Mouse (Mus musculus): ENCODE data around the gene Nr4a1. TPM values are rescaled to one million over a fixed set of nuclear protein-coding genes. Genes with fewer than 3 reads are reported as not detected.

Nr4a1 gene
- polyA plus RNA-seq, 1 experiment from 2014 or later = 4.7 TPM

GRCm38 (mm10) chr15:101235342-101235698 lies 18.7 kb upstream of the Nr4a1 start:
- WGBS = 40% methylated on average over 5 of the region's 5 CpGs

DNA sequence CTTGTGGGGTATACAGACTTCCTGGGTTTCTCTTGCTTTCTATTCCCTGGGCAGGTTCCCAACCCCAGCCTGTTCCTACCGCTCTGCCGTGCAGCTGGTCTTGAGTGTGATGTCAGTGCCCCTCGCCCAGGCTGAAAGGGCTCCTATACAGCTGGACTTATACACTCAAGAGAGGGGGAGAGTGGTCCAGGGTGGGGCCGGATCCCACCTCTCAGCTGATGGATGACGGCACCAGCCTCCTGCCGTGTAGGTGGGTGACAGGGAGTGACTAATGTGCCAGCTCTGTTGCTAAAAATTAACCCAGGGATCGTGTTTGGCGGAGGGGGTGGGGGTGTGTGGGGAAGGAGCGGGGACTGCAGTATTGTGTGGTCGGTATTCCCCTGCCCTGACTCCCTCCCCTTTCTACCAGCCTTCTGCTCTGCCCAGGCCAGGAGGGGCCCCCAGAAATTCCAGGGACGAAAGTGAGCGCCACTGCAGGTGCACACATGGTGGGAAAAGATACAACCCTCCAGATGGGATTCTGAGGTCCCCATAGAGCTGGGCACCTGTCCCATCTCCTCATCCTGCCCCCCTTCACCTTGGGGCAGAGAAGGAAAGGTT lies 18.2 kb upstream of the Nr4a1 start:
- Histone ChIP-seq H3K4me1 (peaks cover 65% of the 10 kb centered on the region), H3K27me3 (replicated peaks; ENCODE audit: low read depth, poor library complexity, severe bottlenecking) (peaks cover 42% of the 10 kb centered on the region), H3K27ac (replicated peaks) (peak overlapping the region; percentile 20; the same call in 1 of the 2 replicates), H3K4me3 (0 out of 2 replicates have a peak overlapping the region, but pooled peaks have one; percentile 1), H3K36me3 (replicated peaks) (peaks cover 22% of the 10 kb centered on the region), H3K9me3 (peaks cover 4% of the 10 kb centered on the region; the same call in 1 of the 2 replicates)
- no peak for DNase-seq (ENCODE audit: low spot score)
- WGBS = 48% methylated on average over 12 of the region's 12 CpGs

More at GRCm38 (mm10) chr15:101235342-101235698, 18.7 kb upstream of the Nr4a1 start:
- Histone ChIP-seq H3K27me3 (replicated peaks; ENCODE audit: low read depth, poor library complexity, severe bottlenecking) (peaks cover 47% of the 10 kb centered on the region), H3K4me3 (0 out of 2 replicates have a peak overlapping the region, but pooled peaks have one; percentile 1), H3K9me3 (peaks cover 6% of the 10 kb centered on the region; the same call in 1 of the 2 replicates), H3K27ac (replicated peaks) (0 out of 2 replicates have a peak overlapping the region, but pooled peaks have one; percentile 20), H3K4me1 (peaks cover 62% of the 10 kb centered on the region), H3K36me3 (replicated peaks) (peaks cover 27% of the 10 kb centered on the region)
- no peak for DNase-seq (ENCODE audit: low spot score)

DNA sequence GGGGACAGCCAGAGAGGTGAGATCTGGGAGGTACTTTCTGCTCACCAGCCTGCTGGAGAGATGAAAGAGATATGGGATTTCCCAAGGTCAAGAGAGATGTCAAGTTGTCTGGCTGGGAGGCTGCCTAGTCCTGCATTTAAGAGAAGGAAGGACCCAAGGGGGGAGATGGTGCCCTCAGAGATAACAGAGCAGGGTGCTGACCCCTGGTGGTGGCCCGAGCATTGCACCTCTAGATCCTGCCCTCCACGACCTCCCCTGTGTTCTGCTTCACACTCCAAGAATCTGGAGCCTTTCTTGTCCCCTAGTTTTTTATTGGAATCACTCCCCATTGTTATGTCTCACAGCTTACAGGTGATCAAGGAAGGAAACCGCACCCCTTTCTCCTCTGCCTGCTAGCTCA lies 17.2 kb upstream of the Nr4a1 start:
- no peak overlapping the region for H3K4me3 ChIP-seq
- WGBS = 9% methylated on average over 3 of the region's 3 CpGs
- H3K36me3 ChIP-seq (replicated peaks) = peaks cover 11% of the 10 kb centered on the region
- peaks cover 69% of the 10 kb centered on the region for H3K4me1 ChIP-seq
- H3K27me3 ChIP-seq (replicated peaks; ENCODE audit: low read depth, poor library complexity, severe bottlenecking) = peaks cover 40% of the 10 kb centered on the region
- no peak overlapping the region for H3K27ac ChIP-seq (replicated peaks)
- H3K9me3 ChIP-seq = no peaks in the 10 kb centered on the region
- peak; percentile 72 for DNase-seq (ENCODE audit: low spot score)

GRCm38 (mm10) chr15:101238885-101239511 lies 15.1 kb upstream of the Nr4a1 start:
- peak; percentile 81 for DNase-seq (ENCODE audit: low spot score)
- Histone ChIP-seq H3K36me3 (replicated peaks) (no peaks in the 10 kb centered on the region), H3K27me3 (replicated peaks; ENCODE audit: low read depth, poor library complexity, severe bottlenecking) (peaks cover 31% of the 10 kb centered on the region), H3K27ac (replicated peaks) (peak overlapping the region; percentile 72), H3K4me1 (peaks cover 57% of the 10 kb centered on the region), H3K9me3 (no peaks in the 10 kb centered on the region), H3K4me3 (peak overlapping the region; percentile 50)
- WGBS = 5% methylated on average over 28 of the region's 28 CpGs

GRCm38 (mm10) chr15:101239821-101240220 lies 14.2 kb upstream of the Nr4a1 start:
- WGBS = 62% methylated on average over 8 of the region's 8 CpGs
- Histone ChIP-seq H3K4me3 (no peak overlapping the region), H3K4me1 (peaks cover 54% of the 10 kb centered on the region), H3K36me3 (replicated peaks) (no peaks in the 10 kb centered on the region), H3K27ac (replicated peaks) (no peak overlapping the region), H3K9me3 (no peaks in the 10 kb centered on the region), H3K27me3 (replicated peaks; ENCODE audit: low read depth, poor library complexity, severe bottlenecking) (peaks cover 31% of the 10 kb centered on the region)
- DNase-seq (ENCODE audit: low spot score) = no peak

DNA sequence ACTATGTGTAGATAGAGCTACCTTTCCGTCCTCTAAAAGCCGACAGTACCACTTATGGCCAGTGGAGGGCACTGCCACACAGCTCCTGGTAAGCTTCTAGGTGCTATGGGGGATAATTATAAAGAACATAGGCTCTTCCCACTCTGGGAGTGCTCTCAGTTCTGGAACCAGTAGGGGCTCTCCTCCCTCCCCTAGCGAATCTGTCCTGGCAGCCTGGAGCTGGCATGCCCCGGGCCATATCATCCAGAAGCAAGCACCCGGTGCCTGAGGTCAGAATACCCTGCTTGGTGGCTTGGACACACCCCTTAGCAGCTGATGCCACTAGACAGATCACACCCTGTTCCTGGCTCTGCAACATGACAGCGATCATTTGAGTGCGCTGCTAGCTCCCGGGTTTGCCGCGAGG lies 13.3 kb upstream of the Nr4a1 start:
- H3K9me3 ChIP-seq = no peaks in the 10 kb centered on the region
- H3K36me3 ChIP-seq (replicated peaks) = no peaks in the 10 kb centered on the region
- peaks cover 25% of the 10 kb centered on the region for H3K27me3 ChIP-seq (replicated peaks; ENCODE audit: low read depth, poor library complexity, severe bottlenecking)
- peak; percentile 85 for DNase-seq (ENCODE audit: low spot score)
- H3K27ac ChIP-seq (replicated peaks) = no peak overlapping the region
- peak overlapping the region; percentile 33; the same call in 1 of the 2 replicates for H3K4me3 ChIP-seq
- peaks cover 48% of the 10 kb centered on the region for H3K4me1 ChIP-seq
- WGBS = 11% methylated on average over 10 of the region's 10 CpGs

DNA sequence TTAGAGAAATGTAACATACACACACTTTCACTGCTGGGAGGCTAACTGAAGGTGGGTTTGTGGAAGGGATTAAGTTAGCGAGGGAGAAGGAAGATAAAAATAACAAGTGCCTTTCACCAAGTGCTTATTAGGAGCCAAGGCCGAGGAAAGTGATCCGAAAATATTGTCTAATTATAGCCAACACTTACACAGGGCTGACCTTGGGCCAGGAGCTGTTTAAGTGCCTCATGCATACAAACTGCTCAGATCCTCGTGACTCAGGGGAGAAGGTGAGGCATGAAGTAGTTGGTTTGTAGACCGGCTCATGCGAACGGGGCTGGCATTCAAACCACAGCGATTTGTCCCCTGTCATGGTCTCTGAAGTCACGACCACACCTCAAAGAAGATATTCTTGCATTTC lies 12.8 kb upstream of the Nr4a1 start:
- no peaks in the 10 kb centered on the region for H3K36me3 ChIP-seq (replicated peaks)
- H3K4me3 ChIP-seq = peak overlapping the region; percentile 33; the same call in 1 of the 2 replicates
- H3K27me3 ChIP-seq (replicated peaks; ENCODE audit: low read depth, poor library complexity, severe bottlenecking) = peaks cover 23% of the 10 kb centered on the region
- no peak for DNase-seq (ENCODE audit: low spot score)
- H3K27ac ChIP-seq (replicated peaks) = no peak overlapping the region
- 61% methylated on average over 9 of the region's 9 CpGs for WGBS
- no peaks in the 10 kb centered on the region for H3K9me3 ChIP-seq
- H3K4me1 ChIP-seq = peaks cover 48% of the 10 kb centered on the region

DNA sequence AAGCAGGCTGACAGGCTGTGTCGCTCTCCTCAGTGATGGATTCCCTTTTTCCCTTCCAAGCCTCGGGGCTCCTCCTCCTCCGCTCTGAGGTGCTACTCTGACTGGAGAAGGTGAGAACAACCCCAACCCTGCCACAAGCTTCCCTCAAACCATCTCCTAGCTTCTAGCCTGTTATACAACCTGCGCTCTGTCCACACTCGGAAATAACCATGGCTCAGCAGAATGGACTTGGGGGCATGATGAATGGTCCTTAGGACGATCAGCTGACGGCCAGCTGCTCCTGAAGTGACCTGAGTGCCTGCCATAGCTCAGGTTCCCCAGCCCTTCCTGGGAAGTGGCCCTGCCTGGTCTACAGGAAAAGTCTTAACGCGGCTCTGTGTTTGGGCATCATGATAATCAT lies 12.2 kb upstream of the Nr4a1 start:
- Histone ChIP-seq H3K27me3 (replicated peaks; ENCODE audit: low read depth, poor library complexity, severe bottlenecking) (peaks cover 23% of the 10 kb centered on the region), H3K4me3 (no peak overlapping the region), H3K27ac (replicated peaks) (no peak overlapping the region), H3K36me3 (replicated peaks) (no peaks in the 10 kb centered on the region), H3K4me1 (peaks cover 50% of the 10 kb centered on the region), H3K9me3 (no peaks in the 10 kb centered on the region)
- WGBS = 76% methylated on average over 9 of the region's 9 CpGs
- DNase-seq (ENCODE audit: low spot score) = no peak

DNA sequence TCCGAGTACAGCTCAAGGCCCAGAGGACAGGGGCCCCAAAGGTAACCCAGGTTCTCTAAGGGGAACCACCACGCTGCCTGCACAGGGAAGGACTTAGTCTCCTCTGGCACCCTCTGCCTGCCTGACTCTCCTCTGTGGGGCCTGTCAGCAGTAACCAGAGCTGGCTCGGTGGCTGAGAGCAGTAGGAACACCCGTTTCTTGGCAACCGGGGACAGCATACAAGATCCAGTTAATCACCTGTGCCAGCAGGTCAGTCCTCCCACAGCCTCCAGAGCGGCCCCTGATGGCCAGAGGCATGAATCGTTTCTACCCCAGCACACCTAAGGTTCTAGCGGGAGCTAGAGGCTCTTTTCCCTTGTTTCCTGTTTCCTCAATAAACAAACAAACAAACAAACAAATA lies 11.4 kb upstream of the Nr4a1 start:
- 23% methylated on average over 8 of the region's 8 CpGs for WGBS
- H3K9me3 ChIP-seq = no peaks in the 10 kb centered on the region
- no peak overlapping the region; the same call in 1 of the 2 replicates for H3K27ac ChIP-seq (replicated peaks)
- peaks cover 55% of the 10 kb centered on the region for H3K4me1 ChIP-seq
- peak; percentile 64 for DNase-seq (ENCODE audit: low spot score)
- no peak overlapping the region for H3K4me3 ChIP-seq
- peaks cover 20% of the 10 kb centered on the region for H3K27me3 ChIP-seq (replicated peaks; ENCODE audit: low read depth, poor library complexity, severe bottlenecking)
- H3K36me3 ChIP-seq (replicated peaks) = no peaks in the 10 kb centered on the region

DNA sequence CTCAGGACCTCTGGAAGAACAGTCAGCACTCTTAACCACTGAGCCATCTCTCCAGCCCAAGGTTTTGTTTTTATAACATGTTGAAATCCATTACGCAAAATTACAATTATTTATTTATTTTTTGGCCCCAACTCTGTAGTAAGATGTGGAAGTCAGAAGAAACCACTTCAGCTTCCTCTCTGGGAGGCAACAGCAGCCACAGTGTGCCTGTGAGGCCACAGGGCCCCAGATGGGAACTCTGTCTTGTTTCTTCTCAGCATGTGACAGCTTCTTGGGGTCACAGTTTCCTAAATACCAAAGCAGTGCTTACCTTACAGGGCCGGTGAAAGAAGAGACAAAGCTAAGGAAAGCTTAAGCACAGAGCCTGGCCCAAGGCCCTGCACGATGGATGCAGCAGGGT lies 10.1 kb upstream of the Nr4a1 start:
- H3K27ac ChIP-seq (replicated peaks) = 0 out of 2 replicates have a peak overlapping the region, but pooled peaks have one; percentile 20
- WGBS = 69% methylated on average over 3 of the region's 3 CpGs
- no peaks in the 10 kb centered on the region for H3K36me3 ChIP-seq (replicated peaks)
- no peak for DNase-seq (ENCODE audit: low spot score)
- peaks cover 58% of the 10 kb centered on the region for H3K4me1 ChIP-seq
- H3K27me3 ChIP-seq (replicated peaks; ENCODE audit: low read depth, poor library complexity, severe bottlenecking) = peaks cover 7% of the 10 kb centered on the region; the same call in 1 of the 2 replicates
- H3K4me3 ChIP-seq = no peak overlapping the region
- no peaks in the 10 kb centered on the region for H3K9me3 ChIP-seq

DNA sequence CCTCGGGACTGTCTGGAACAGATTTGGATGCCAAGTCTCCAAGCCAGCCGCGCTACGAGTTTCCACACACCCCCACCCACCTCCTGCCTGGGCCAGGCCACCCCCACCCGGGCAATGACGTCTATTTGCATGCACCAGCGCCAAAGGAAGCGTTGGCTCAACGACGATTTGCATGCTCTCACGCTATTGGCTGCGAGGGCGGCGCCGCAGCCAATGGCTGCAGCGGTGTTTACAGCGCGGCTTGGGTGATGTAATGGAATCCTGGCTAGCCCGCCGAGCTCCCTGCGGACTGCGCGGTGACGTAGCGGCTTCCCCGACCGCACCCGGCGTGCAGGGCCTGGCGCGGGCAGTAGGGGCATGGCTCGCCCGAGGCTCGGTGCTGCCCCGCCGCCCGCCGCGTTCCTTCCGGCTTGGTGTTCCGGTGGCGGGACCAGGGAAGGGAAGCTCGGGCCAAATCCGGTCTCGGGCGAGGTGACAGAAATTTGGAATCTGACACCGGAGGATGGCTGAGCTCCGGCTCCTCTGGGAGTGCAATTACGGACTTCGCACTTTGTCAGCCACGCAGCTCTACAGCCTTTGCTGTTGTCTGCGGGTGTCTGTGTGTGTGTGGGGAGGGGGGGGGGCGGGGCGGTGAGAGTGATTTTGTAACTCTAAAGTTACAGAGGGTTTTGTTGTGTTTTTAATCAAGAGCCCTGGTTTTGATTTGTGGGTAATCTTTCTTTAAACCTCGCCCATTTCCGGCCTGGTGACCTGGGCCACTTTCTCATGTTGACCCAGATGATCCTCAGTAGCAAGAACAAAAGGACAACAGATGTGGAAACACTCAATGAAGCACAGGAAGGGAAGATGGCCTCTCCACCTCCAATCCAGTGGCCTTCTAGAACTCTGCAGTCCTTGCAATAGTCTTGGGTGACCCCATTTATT lies 7.6 kb upstream of the Nr4a1 start:
- no peaks in the 10 kb centered on the region for H3K36me3 ChIP-seq (replicated peaks)
- no peaks in the 10 kb centered on the region for H3K9me3 ChIP-seq
- H3K4me1 ChIP-seq = peaks cover 45% of the 10 kb centered on the region
- 1% methylated on average over 56 of the region's 56 CpGs for WGBS
- DNase-seq (ENCODE audit: low spot score) = peak; percentile 97
- 0 out of 2 replicates have a peak, but pooled peaks cover 5% of the 10 kb centered on the region for H3K27me3 ChIP-seq (replicated peaks; ENCODE audit: low read depth, poor library complexity, severe bottlenecking)
- peak overlapping the region; percentile 94 for H3K27ac ChIP-seq (replicated peaks)
- peak overlapping the region; percentile 59 for H3K4me3 ChIP-seq

DNA sequence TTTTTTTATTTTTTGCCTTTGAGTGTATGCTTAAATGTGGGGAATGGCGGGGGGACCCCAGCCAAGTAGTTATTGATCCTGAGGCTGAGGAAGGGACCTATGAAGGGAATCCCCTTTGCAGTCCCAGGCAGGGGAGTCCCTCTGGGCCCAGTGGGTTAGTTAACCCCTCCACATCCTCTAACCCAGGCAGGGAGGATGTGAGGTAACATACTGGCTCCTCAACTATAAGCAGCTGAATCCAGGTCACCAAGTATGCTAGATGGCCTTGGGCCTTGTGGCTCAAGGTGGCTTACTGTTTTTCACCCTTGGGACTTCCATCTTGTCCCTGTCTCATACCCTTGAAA lies 6.9 kb upstream of the Nr4a1 start:
- H3K4me3 ChIP-seq = peak overlapping the region; percentile 59
- WGBS = 60% methylated on average over 1 of the region's 1 CpGs
- H3K27ac ChIP-seq (replicated peaks) = peak overlapping the region; percentile 94

More for the DNA sequence above, 6.9 kb upstream of the Nr4a1 start:
- no peaks in the 10 kb centered on the region for H3K9me3 ChIP-seq
- no peaks in the 10 kb centered on the region for H3K36me3 ChIP-seq (replicated peaks)
- H3K4me1 ChIP-seq = peaks cover 39% of the 10 kb centered on the region
- DNase-seq (ENCODE audit: low spot score) = no peak
- H3K27me3 ChIP-seq (replicated peaks; ENCODE audit: low read depth, poor library complexity, severe bottlenecking) = no peaks in the 10 kb centered on the region

Measured in embryonic facial prominence, embryonic 10.5 days (tissue).